Mouse (Mus musculus): ENCODE results near the gene Cfap61. TPM values are rescaled to one million over a fixed set of nuclear protein-coding genes. Genes with fewer than 3 reads are reported as not detected.
"Not testable (repeated sequence)": the region's sequence is repeated elsewhere in the genome, so short reads cannot be mapped to it uniquely, and the experiment has no call there.

The Cfap61 gene
- polyA plus RNA-seq (2016; fragmentation: Nextera tagmentation; extraction: Ambion mirVana), result 0.55 and 1.0 TPM in 2 replicates

- H3K4me3 ChIP-seq, result peak within 1 kb of the TSS; percentile 75
- no peaks in the 10 kb centered on the region for H3K27me3 ChIP-seq (ENCODE audit: insufficient read depth, poor library complexity, severe bottlenecking)
- WGBS, result under 1% methylated on average over 61 of the region's 61 CpGs
- H3K36me3 ChIP-seq, result peaks cover 27% of the 10 kb centered on the region
- H3K9me3 ChIP-seq, result no peaks in the 10 kb centered on the region
- peaks cover 14% of the 10 kb centered on the region for H3K4me1 ChIP-seq
- peak; percentile 98 for DNase-seq (ENCODE audit: low spot score)
- H3K27ac ChIP-seq, result peak within 1 kb of the TSS; percentile 36; the same call in 1 of the 2 replicates
Observed at GRCm38 (mm10) chr2:145934339-145935231, at the start of gene Cfap61, which contains the start of gene Crnkl1. Cfap61 (plus strand) TSS chr2:145934784. Crnkl1 (minus strand) TSS chr2:145935014.

GRCm38 (mm10) chr2:145884913-145885785, 49.4 kb upstream of the Cfap61 start:
- no peak for DNase-seq (ENCODE audit: low spot score)
- peaks cover 26% of the 10 kb centered on the region for H3K36me3 ChIP-seq
- 53% methylated on average over 14 of the region's 14 CpGs for WGBS

GRCm38 (mm10) chr2:145887937-145888765, 46.4 kb upstream of the Cfap61 start:
- H3K27ac ChIP-seq, result peak overlapping the region; percentile 88

More at GRCm38 (mm10) chr2:145884913-145885785, 49.4 kb upstream of the Cfap61 start:
- Histone ChIP-seq H3K4me3 (no peak overlapping the region), H3K27me3 (ENCODE audit: insufficient read depth, poor library complexity, severe bottlenecking) (no peaks in the 10 kb centered on the region), H3K9me3 (no peaks in the 10 kb centered on the region), H3K4me1 (peaks cover 48% of the 10 kb centered on the region), H3K27ac (0 out of 2 replicates have a peak overlapping the region, but pooled peaks have one; percentile 80)

GRCm38 (mm10) chr2:145888766-145889480, 45.7 kb upstream of the Cfap61 start:
- H3K27ac ChIP-seq, result peak overlapping the region; percentile 88
- peaks cover 39% of the 10 kb centered on the region for H3K4me1 ChIP-seq
- WGBS, result 63% methylated on average over 6 of the region's 6 CpGs

More at GRCm38 (mm10) chr2:145887937-145888765, 46.4 kb upstream of the Cfap61 start:
- peaks cover 46% of the 10 kb centered on the region for H3K4me1 ChIP-seq
- DNase-seq (ENCODE audit: low spot score), result peak; percentile 86
- H3K27me3 ChIP-seq (ENCODE audit: insufficient read depth, poor library complexity, severe bottlenecking), result no peaks in the 10 kb centered on the region
- no peaks in the 10 kb centered on the region for H3K9me3 ChIP-seq
- WGBS, result 40% methylated on average over 14 of the region's 14 CpGs
- H3K4me3 ChIP-seq, result no peak overlapping the region
- peaks cover 19% of the 10 kb centered on the region; the same call in 1 of the 2 replicates for H3K36me3 ChIP-seq

GRCm38 (mm10) chr2:145890571-145890970, 44.0 kb upstream of the Cfap61 start:
- Histone ChIP-seq H3K4me3 (no peak overlapping the region), H3K27ac (no peak overlapping the region), H3K27me3 (ENCODE audit: insufficient read depth, poor library complexity, severe bottlenecking) (no peaks in the 10 kb centered on the region), H3K4me1 (peaks cover 23% of the 10 kb centered on the region), H3K36me3 (peaks cover 5% of the 10 kb centered on the region; the same call in 1 of the 2 replicates), H3K9me3 (no peaks in the 10 kb centered on the region)
- DNase-seq (ENCODE audit: low spot score), result no peak
- 78% methylated on average over 2 of the region's 2 CpGs for WGBS

More at GRCm38 (mm10) chr2:145888766-145889480, 45.7 kb upstream of the Cfap61 start:
- no peaks in the 10 kb centered on the region for H3K27me3 ChIP-seq (ENCODE audit: insufficient read depth, poor library complexity, severe bottlenecking)
- DNase-seq (ENCODE audit: low spot score), result no peak
- H3K4me3 ChIP-seq, result no peak overlapping the region
- H3K9me3 ChIP-seq, result no peaks in the 10 kb centered on the region
- H3K36me3 ChIP-seq, result peaks cover 19% of the 10 kb centered on the region; the same call in 1 of the 2 replicates

- Histone ChIP-seq H3K9me3 (no peaks in the 10 kb centered on the region), H3K4me3 (no peak overlapping the region), H3K36me3 (no peaks in the 10 kb centered on the region), H3K4me1 (peaks cover 9% of the 10 kb centered on the region), H3K27me3 (ENCODE audit: insufficient read depth, poor library complexity, severe bottlenecking) (no peaks in the 10 kb centered on the region), H3K27ac (no peak overlapping the region)
- no peak for DNase-seq (ENCODE audit: low spot score)
- 98% methylated on average over 6 of the region's 6 CpGs for WGBS
Observed at GRCm38 (mm10) chr2:145893756-145894155, 40.8 kb upstream of the Cfap61 start.

GRCm38 (mm10) chr2:145898106-145898505, 36.5 kb upstream of the Cfap61 start:
- Histone ChIP-seq H3K27ac (no peak overlapping the region), H3K36me3 (no peaks in the 10 kb centered on the region)
- 84% methylated on average over 9 of the region's 9 CpGs for WGBS

GRCm38 (mm10) chr2:145900318-145900717, 34.3 kb upstream of the Cfap61 start:
- DNase-seq (ENCODE audit: low spot score); H3K27me3 ChIP-seq (ENCODE audit: insufficient read depth, poor library complexity, severe bottlenecking); H3K9me3 ChIP-seq; H3K4me3 ChIP-seq; H3K27ac ChIP-seq; H3K36me3 ChIP-seq: not testable (repeated sequence)
- H3K4me1 ChIP-seq, result peaks cover 20% of the 10 kb centered on the region; the same call in 1 of the 2 replicates
- 76% methylated on average over 8 of the region's 8 CpGs for WGBS

More at GRCm38 (mm10) chr2:145898106-145898505, 36.5 kb upstream of the Cfap61 start:
- no peak for DNase-seq (ENCODE audit: low spot score)
- 0 out of 2 replicates have a peak, but pooled peaks cover 6% of the 10 kb centered on the region for H3K4me1 ChIP-seq
- no peaks in the 10 kb centered on the region for H3K9me3 ChIP-seq
- H3K4me3 ChIP-seq, result no peak overlapping the region
- no peaks in the 10 kb centered on the region for H3K27me3 ChIP-seq (ENCODE audit: insufficient read depth, poor library complexity, severe bottlenecking)

- peaks cover 6% of the 10 kb centered on the region; the same call in 1 of the 2 replicates for H3K36me3 ChIP-seq
- no peaks in the 10 kb centered on the region for H3K27me3 ChIP-seq (ENCODE audit: insufficient read depth, poor library complexity, severe bottlenecking)
- peaks cover 21% of the 10 kb centered on the region; the same call in 1 of the 2 replicates for H3K4me1 ChIP-seq
- DNase-seq (ENCODE audit: low spot score), result no peak
- peak within 1 kb of the TSS; percentile 98 for H3K4me3 ChIP-seq
- H3K27ac ChIP-seq, result peak within 1 kb of the TSS; percentile 99; the same call in 1 of the 2 replicates
- WGBS, result 82% methylated on average over 6 of the region's 6 CpGs
- no peaks in the 10 kb centered on the region for H3K9me3 ChIP-seq
Observed at GRCm38 (mm10) chr2:145901861-145902260, 32.7 kb upstream of the Cfap61 start, which contains the start of gene Naa20. Naa20 (plus strand) TSS chr2:145902099.

- Histone ChIP-seq H3K4me1 (peaks cover 21% of the 10 kb centered on the region; the same call in 1 of the 2 replicates), H3K27ac (peak overlapping the region; percentile 99), H3K4me3 (peak overlapping the region; percentile 98), H3K27me3 (ENCODE audit: insufficient read depth, poor library complexity, severe bottlenecking) (no peaks in the 10 kb centered on the region), H3K9me3 (no peaks in the 10 kb centered on the region), H3K36me3 (peaks cover 10% of the 10 kb centered on the region; the same call in 1 of the 2 replicates)
- DNase-seq (ENCODE audit: low spot score), result peak; percentile 94
- under 1% methylated on average over 68 of the region's 68 CpGs for WGBS
Observed at GRCm38 (mm10) chr2:145903061-145903901, 31.3 kb upstream of the Cfap61 start.

Data from heart, embryonic 10.5 days (tissue).